Mouse (Mus musculus): ENCODE measurements at regions not wholly inside any gene's neighbourhood (a gene's known extent, or its start where the extent isn't known, plus 50 kb on each side); places are given as distances from the start of the nearest gene placed in this dataset.
"Not testable (repeated sequence)": the region's sequence is repeated elsewhere in the genome, so short reads cannot be mapped to it uniquely, and the experiment has no call there.

GRCm38 (mm10) chr15:38409168-38409567 is 983.8 kb downstream of the 4930447A16Rik start:
- no peak for DNase-seq (ENCODE audit: low spot score in 2 of 2)

- DNase-seq (ENCODE audit: low spot score in 2 of 2): no peak
These were observed 985.1 kb downstream of the 4930447A16Rik start for GRCm38 (mm10) chr15:38410462-38410861.

GRCm38 (mm10) chr15:38412481-38412880 is 987.1 kb downstream of the 4930447A16Rik start:
- no peak for DNase-seq (ENCODE audit: low spot score in 2 of 2)

- DNase-seq (ENCODE audit: low spot score in 2 of 2): no peak
These were observed 988.0 kb downstream of the 4930447A16Rik start for GRCm38 (mm10) chr15:38413329-38413728.

- no peak for DNase-seq (ENCODE audit: low spot score in 2 of 2)
These were observed 989.1 kb downstream of the 4930447A16Rik start for GRCm38 (mm10) chr15:38414318-38415090.

- no peak for DNase-seq (ENCODE audit: low spot score in 2 of 2)
These were observed 989.7 kb downstream of the 4930447A16Rik start for GRCm38 (mm10) chr15:38415091-38415486.

GRCm38 (mm10) chr15:38419621-38420020 is 994.3 kb downstream of the 4930447A16Rik start:
- DNase-seq (ENCODE audit: low spot score in 2 of 2): no peak

- no peak for DNase-seq (ENCODE audit: low spot score in 2 of 2)
These were observed 995.4 kb downstream of the 4930447A16Rik start for GRCm38 (mm10) chr15:38420784-38421183.

GRCm38 (mm10) chr15:38422741-38423140 is 997.4 kb downstream of the 4930447A16Rik start:
- no peak for DNase-seq (ENCODE audit: low spot score in 2 of 2)

- no peak for DNase-seq (ENCODE audit: low spot score in 2 of 2)
These were observed 1000.2 kb downstream of the 4930447A16Rik start for GRCm38 (mm10) chr15:38425506-38425905.

GRCm38 (mm10) chr15:38427966-38428365 is 1002.6 kb downstream of the 4930447A16Rik start:
- no peak for DNase-seq (ENCODE audit: low spot score in 2 of 2)

GRCm38 (mm10) chr15:38431668-38432067 is 1006.3 kb downstream of the 4930447A16Rik start:
- DNase-seq (ENCODE audit: low spot score in 2 of 2): no peak

GRCm38 (mm10) chr15:38433386-38433785 is 1008.0 kb downstream of the 4930447A16Rik start:
- DNase-seq (ENCODE audit: low spot score in 2 of 2): no peak

GRCm38 (mm10) chr15:38434239-38434638 is 1008.9 kb downstream of the 4930447A16Rik start:
- not testable (repeated sequence) for DNase-seq (ENCODE audit: low spot score in 2 of 2)

Data from natural killer cell, adult 2 months (primary cell).